Mouse (Mus musculus): ENCODE measurements at regions not wholly inside any gene's neighbourhood (a gene's known extent, or its start where the extent isn't known, plus 50 kb on each side); places are given as distances from the start of the nearest gene placed in this dataset.

DNA sequence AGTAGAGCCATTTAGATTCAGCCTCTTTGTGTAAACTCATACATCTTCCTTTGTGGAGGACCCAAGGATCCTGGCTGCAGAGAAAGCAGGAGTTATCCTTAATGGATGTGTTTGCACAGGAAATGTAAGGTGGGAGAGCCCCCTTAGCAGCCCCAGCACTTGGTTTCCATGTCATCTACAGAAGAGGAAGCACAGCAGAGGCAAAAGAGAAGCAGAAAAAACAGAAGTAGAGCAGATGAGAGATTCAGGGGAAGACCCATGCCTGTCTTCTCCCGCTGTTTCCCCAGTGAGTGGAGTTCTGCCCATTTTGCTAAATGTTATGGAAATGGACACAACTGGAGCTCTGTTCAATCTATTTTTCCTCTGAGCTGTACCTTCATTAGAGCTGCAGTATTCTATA is 57.8 kb upstream of the Dgkh start:
- DNase-seq (ENCODE audit: low read depth): no peak
- TF ChIP-seq POLR2A (IDR thresholded peaks at IDR 0.05; ENCODE audit: borderline replicate concordance, extremely low read depth, insufficient read depth, insufficient read length, poor library complexity, severe bottlenecking) (no peak), CTCF (IDR thresholded peaks at IDR 0.05; ENCODE audit: borderline replicate concordance, extremely low read depth, insufficient read depth, insufficient read length) (no peak)

DNA sequence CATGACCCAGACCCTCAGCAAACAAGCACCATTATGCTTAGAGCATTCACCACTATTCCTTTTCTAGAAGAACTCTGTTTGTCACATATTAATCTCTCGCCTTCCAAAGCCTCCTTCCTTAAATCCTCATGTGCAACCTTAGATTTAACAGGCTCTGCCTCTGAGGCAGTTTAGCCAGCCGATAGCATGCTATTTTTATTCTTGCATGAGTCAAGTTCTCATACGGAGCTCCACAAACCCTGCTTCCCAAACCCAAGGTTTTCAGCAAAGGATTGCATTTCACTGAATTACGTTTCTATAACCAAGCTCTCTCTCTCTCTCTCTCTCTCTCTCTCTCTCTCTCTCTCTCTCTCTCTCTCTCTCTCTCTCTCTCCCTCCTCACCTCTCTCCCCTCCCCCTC is 52.1 kb upstream of the Vwa8 start:
- no peak for DNase-seq (ENCODE audit: low read depth)
- no peak for TF ChIP-seq CTCF (IDR thresholded peaks at IDR 0.05; ENCODE audit: borderline replicate concordance, extremely low read depth, insufficient read depth, insufficient read length)
- TF ChIP-seq POLR2A (IDR thresholded peaks at IDR 0.05; ENCODE audit: borderline replicate concordance, extremely low read depth, insufficient read depth, insufficient read length, poor library complexity, severe bottlenecking): no peak

DNA sequence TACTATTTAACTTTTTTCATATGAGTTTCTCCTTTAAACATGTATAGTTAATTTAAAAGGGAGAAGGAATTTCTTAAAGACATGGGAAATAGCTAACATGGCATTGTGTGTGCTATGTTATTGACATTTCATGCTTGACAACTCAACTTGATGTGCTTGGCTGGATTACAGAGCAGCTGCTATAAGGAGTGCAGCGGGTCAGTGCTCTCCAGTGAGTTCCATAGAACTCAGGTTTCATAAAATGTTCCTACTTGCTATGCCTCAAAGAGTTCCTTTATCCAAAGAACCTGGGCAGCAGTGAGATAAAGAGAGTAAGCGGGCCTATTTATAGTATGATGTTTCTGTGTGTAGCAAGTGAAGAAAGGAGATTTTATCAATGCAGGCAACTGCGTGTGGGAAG is 50.4 kb upstream of the Vwa8 start:
- TF ChIP-seq POLR2A (IDR thresholded peaks at IDR 0.05; ENCODE audit: borderline replicate concordance, extremely low read depth, insufficient read depth, insufficient read length, poor library complexity, severe bottlenecking) (no peak), CTCF (IDR thresholded peaks at IDR 0.05; ENCODE audit: borderline replicate concordance, extremely low read depth, insufficient read depth, insufficient read length) (no peak)
- peak; percentile 15 for DNase-seq (ENCODE audit: low read depth)

Data from brain, embryonic 14.5 days (tissue).